ENCODE assay signal across 22 mouse cellular contexts in the genomic region with DNA sequence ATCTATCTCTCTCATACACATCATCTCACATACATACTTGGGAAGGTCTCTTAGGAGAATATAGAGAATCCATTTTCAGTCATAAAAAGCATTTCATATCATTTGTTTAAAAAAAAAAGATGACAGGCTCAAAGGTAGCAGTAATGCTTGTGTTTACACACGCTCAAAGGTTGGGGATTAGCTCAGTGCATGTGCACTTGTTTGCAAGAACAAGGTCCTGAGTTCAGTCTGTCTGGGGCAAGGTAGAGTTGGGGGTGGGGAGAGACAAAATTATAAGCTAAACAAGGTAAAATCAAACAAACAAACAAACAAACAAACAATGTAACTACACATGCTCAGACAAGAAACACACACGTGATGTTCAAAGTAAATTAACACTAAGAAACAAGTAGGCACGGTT. TPM values are rescaled to one million over a fixed set of nuclear protein-coding genes. Genes with fewer than 3 reads are reported as not detected.
DNase-seq lines count a peak whose midpoint lies in the region; ATAC-seq and TF ChIP-seq lines count a peak whose summit lies in the region.
"Had no signal": no experiment of that assay in that cellular context is flagged by ENCODE, and none has a peak within 500 bp of the region (broad histone marks: within the 10 kb centered on the region; RNA-seq: fewer than 3 reads in every experiment).

No protein-coding gene starts in this region.

- H3K4me1 ChIP-seq in heart, embryonic 10.5 days: no peaks in the 10 kb centered on the region
- H3K4me1 ChIP-seq in intestine, postnatal 0 days (replicated peaks; ENCODE audit: control insufficient read depth, insufficient read depth, low read length): peaks cover 4% of the 10 kb centered on the region; the same call in 1 of the 2 replicates
- peaks cover 3% of the 10 kb centered on the region; the same call in 1 of the 2 replicates for H3K4me1 ChIP-seq in liver, embryonic 16.5 days (ENCODE audit: control insufficient read depth, low read depth, low read length)
- no peaks in the 10 kb centered on the region for H3K4me1 ChIP-seq in stomach, postnatal 0 days (replicated peaks; ENCODE audit: control insufficient read depth, insufficient read depth)
- H3K4me1 ChIP-seq in midbrain, postnatal 0 days (ENCODE audit: insufficient read depth, low read length): no peaks in the 10 kb centered on the region
- H3K4me1 ChIP-seq: embryonic facial prominence, embryonic 15.5 days; forebrain, embryonic 10.5 days; hindbrain, embryonic 12.5 days had no signal

- no peaks in the 10 kb centered on the region for H3K9me3 ChIP-seq in heart, embryonic 10.5 days
- no peaks in the 10 kb centered on the region for H3K9me3 ChIP-seq in intestine, postnatal 0 days (ENCODE audit: control insufficient read depth)
- H3K9me3 ChIP-seq in liver, embryonic 16.5 days (replicated peaks; ENCODE audit: control insufficient read depth, low read length): no peaks in the 10 kb centered on the region
- H3K9me3 ChIP-seq in stomach, postnatal 0 days (ENCODE audit: control insufficient read depth, low read length): no peaks in the 10 kb centered on the region
- no peaks in the 10 kb centered on the region for H3K9me3 ChIP-seq in midbrain, postnatal 0 days (ENCODE audit: low read length)
- H3K9me3 ChIP-seq: embryonic facial prominence, embryonic 15.5 days; forebrain, embryonic 10.5 days; G1E; heart, embryonic 13.5 days; hindbrain, embryonic 12.5 days had no signal

- 94% methylated on average over 3 of the region's 3 CpGs for WGBS in heart, embryonic 10.5 days
- 62% methylated on average over 3 of the region's 3 CpGs for WGBS in intestine, postnatal 0 days
- WGBS in liver, embryonic 16.5 days (ENCODE audit: insufficient replicate concordance): 79% methylated on average over 3 of the region's 3 CpGs
- 81% methylated on average over 3 of the region's 3 CpGs for WGBS in stomach, postnatal 0 days
- 95% methylated on average over 3 of the region's 3 CpGs for WGBS in midbrain, postnatal 0 days

- H3K9ac ChIP-seq in intestine, postnatal 0 days (ENCODE audit: low read depth, low read length): no peak overlapping the region
- H3K9ac ChIP-seq in liver, embryonic 16.5 days (ENCODE audit: low read depth, low read length): no peak overlapping the region
- H3K9ac ChIP-seq in stomach, postnatal 0 days (ENCODE audit: low read length): no peak overlapping the region
- H3K9ac ChIP-seq in midbrain, postnatal 0 days (replicated peaks; ENCODE audit: low read length, poor library complexity, severe bottlenecking): no peak overlapping the region
- H3K9ac ChIP-seq: embryonic facial prominence, embryonic 15.5 days; heart, embryonic 13.5 days; hindbrain, embryonic 12.5 days had no signal

- no peak for TF ChIP-seq CTCF in intestine, postnatal 0 days (IDR thresholded peaks at IDR 0.05; ENCODE audit: low read depth)
- TF ChIP-seq CTCF in stomach, postnatal 0 days (IDR thresholded peaks at IDR 0.05; ENCODE audit: low read depth): no peak
- TF ChIP-seq CTCF in midbrain, postnatal 0 days (IDR thresholded peaks at IDR 0.05): no peak

- H3K27ac ChIP-seq in heart, embryonic 10.5 days: no peak overlapping the region
- peak overlapping the region; percentile 77 for H3K27ac ChIP-seq in intestine, postnatal 0 days (ENCODE audit: low read depth, low read length)
- peak overlapping the region; percentile 79 for H3K27ac ChIP-seq in liver, embryonic 16.5 days (ENCODE audit: low read length)
- H3K27ac ChIP-seq in stomach, postnatal 0 days (replicated peaks): no peak overlapping the region
- H3K27ac ChIP-seq in midbrain, postnatal 0 days (ENCODE audit: low read depth, low read length): no peak overlapping the region
- H3K27ac ChIP-seq: embryonic facial prominence, embryonic 15.5 days; forebrain, embryonic 10.5 days; heart, embryonic 13.5 days; hindbrain, embryonic 12.5 days had no signal

- no peak for TF ChIP-seq EP300 in stomach, postnatal 0 days (optimal IDR thresholded peaks at IDR 0.05)

- H3K4me3 ChIP-seq in heart, embryonic 10.5 days: no peak overlapping the region
- H3K4me3 ChIP-seq in intestine, postnatal 0 days (ENCODE audit: low read depth, low read length): no peak overlapping the region
- H3K4me3 ChIP-seq in liver, embryonic 16.5 days (ENCODE audit: low read depth, low read length): no peak overlapping the region
- H3K4me3 ChIP-seq in stomach, postnatal 0 days (ENCODE audit: low read depth, low read length): no peak overlapping the region
- no peak overlapping the region for H3K4me3 ChIP-seq in midbrain, postnatal 0 days (ENCODE audit: low read depth, low read length)
- H3K4me3 ChIP-seq: embryonic facial prominence, embryonic 15.5 days; erythroblast, embryonic 14.5 days; forebrain, embryonic 10.5 days; heart, embryonic 13.5 days; hindbrain, embryonic 12.5 days had no signal

- no peak overlapping the region for H3K4me2 ChIP-seq in intestine, postnatal 0 days (replicated peaks; ENCODE audit: low read depth)
- no peak overlapping the region for H3K4me2 ChIP-seq in liver, embryonic 16.5 days (ENCODE audit: low read depth, low read length)
- H3K4me2 ChIP-seq in stomach, postnatal 0 days (replicated peaks; ENCODE audit: low read depth): no peak overlapping the region
- no peak overlapping the region for H3K4me2 ChIP-seq in midbrain, postnatal 0 days (ENCODE audit: low read depth, low read length, poor library complexity, severe bottlenecking)
- H3K4me2 ChIP-seq: embryonic facial prominence, embryonic 15.5 days; heart, embryonic 13.5 days; hindbrain, embryonic 12.5 days had no signal

- DNase-seq in heart, adult 11 months: peak; percentile 61
- no peak for DNase-seq in heart, embryonic 10.5 days (ENCODE audit: low spot score)
- DNase-seq in stomach, postnatal 0 days (ENCODE audit: low spot score): no peak
- DNase-seq in gastrocnemius, adult 8-10 months (ENCODE audit: low spot score in 2 of 2): no peak
- no peak for DNase-seq in cerebellum, postnatal 25 days
- no peak for DNase-seq in midbrain, postnatal 0 days (ENCODE audit: low spot score)
- DNase-seq: B cell, adult 2 months; cerebellum, adult 18-20 months; cerebellum, adult 9-11 months; gastrocnemius, postnatal 10 days; heart, postnatal 36 days had no signal

- no peaks in the 10 kb centered on the region for H3K36me3 ChIP-seq in heart, embryonic 10.5 days
- no peaks in the 10 kb centered on the region for H3K36me3 ChIP-seq in intestine, postnatal 0 days (ENCODE audit: control insufficient read depth, insufficient read depth)
- H3K36me3 ChIP-seq in liver, embryonic 16.5 days (ENCODE audit: control insufficient read depth, insufficient read depth): no peaks in the 10 kb centered on the region; the same call in 1 of the 2 replicates
- H3K36me3 ChIP-seq in stomach, postnatal 0 days (ENCODE audit: control insufficient read depth, insufficient read depth, low read length): no peaks in the 10 kb centered on the region
- H3K36me3 ChIP-seq in midbrain, postnatal 0 days (ENCODE audit: insufficient read depth, low read length): no peaks in the 10 kb centered on the region
- H3K36me3 ChIP-seq: embryonic facial prominence, embryonic 15.5 days; forebrain, embryonic 10.5 days; heart, embryonic 13.5 days; hindbrain, embryonic 12.5 days had no signal

- H3K27me3 ChIP-seq in heart, embryonic 10.5 days (ENCODE audit: insufficient read depth, poor library complexity, severe bottlenecking): no peaks in the 10 kb centered on the region
- H3K27me3 ChIP-seq in intestine, postnatal 0 days (replicated peaks; ENCODE audit: control insufficient read depth, insufficient read depth, low read length): no peaks in the 10 kb centered on the region
- no peaks in the 10 kb centered on the region for H3K27me3 ChIP-seq in liver, embryonic 16.5 days (ENCODE audit: control insufficient read depth, insufficient read depth, low read depth, low read length)
- H3K27me3 ChIP-seq in stomach, postnatal 0 days (ENCODE audit: control insufficient read depth, insufficient read depth, low read length): no peaks in the 10 kb centered on the region
- H3K27me3 ChIP-seq in midbrain, postnatal 0 days (ENCODE audit: insufficient read depth, low read length): no peaks in the 10 kb centered on the region
- H3K27me3 ChIP-seq: embryonic facial prominence, embryonic 15.5 days; heart, embryonic 13.5 days; hindbrain, embryonic 12.5 days had no signal

- peak; percentile 86 for ATAC-seq in intestine, postnatal 0 days
- peak; percentile 48 for ATAC-seq in liver, embryonic 16.5 days (ENCODE audit: low read depth)
- 0 out of 2 replicates have a peak, but pooled peaks have one; percentile 60 for ATAC-seq in stomach, postnatal 0 days (ENCODE audit: low FRiP score, low TSS enrichment)
- no peak for ATAC-seq in midbrain, postnatal 0 days (ENCODE audit: low FRiP score)
- ATAC-seq: CD4-positive, CD25-positive, alpha-beta regulatory T cell, adult 4 months; forebrain, embryonic 14.5 days; hindbrain, embryonic 16.5 days had no signal

RNA-seq across cellular contexts. Expression of a gene that starts 8.9 kb away (rescaled TPM):
- 30.5 and 32.1 TPM in 2 replicates for polyA plus RNA-seq in heart, embryonic 10.5 days (2016; fragmentation: Nextera tagmentation; extraction: Ambion mirVana)
- 17.9 and 20.4 TPM in 2 replicates for polyA plus RNA-seq in intestine, postnatal 0 days (2015; fragmentation: Nextera tagmentation; extraction: Ambion mirVana)
- polyA plus RNA-seq in liver, embryonic 16.5 days (2015; fragmentation: Nextera tagmentation; extraction: Ambion mirVana): 37.1 and 39.3 TPM in 2 replicates
- polyA plus RNA-seq in stomach, postnatal 0 days (2015; fragmentation: Nextera tagmentation; extraction: Ambion mirVana): 26.4 and 29.0 TPM in 2 replicates
- total RNA-seq in gastrocnemius, adult 8-10 months (2022): 10 to 100 TPM; 43.8 to 67.3 (median 46.9) TPM
- 43.9 and 67.2 TPM in 2 replicates for total RNA-seq in midbrain, postnatal 0 days (2014; rRNA removed)
- polyA plus RNA-seq in midbrain, postnatal 0 days (2015; fragmentation: Nextera tagmentation; extraction: Ambion mirVana): 47.1 and 50.3 TPM in 2 replicates

RNA-seq across cellular contexts. Expression of a gene that starts 9.0 kb away (rescaled TPM):
- polyA plus RNA-seq in heart, embryonic 10.5 days (2016; fragmentation: Nextera tagmentation; extraction: Ambion mirVana): 179 and 249 TPM in 2 replicates
- polyA plus RNA-seq in intestine, postnatal 0 days (2015; fragmentation: Nextera tagmentation; extraction: Ambion mirVana): 60.6 and 64.8 TPM in 2 replicates
- polyA plus RNA-seq in liver, embryonic 16.5 days (2015; fragmentation: Nextera tagmentation; extraction: Ambion mirVana): 53.0 and 58.0 TPM in 2 replicates
- polyA plus RNA-seq in stomach, postnatal 0 days (2015; fragmentation: Nextera tagmentation; extraction: Ambion mirVana): 60.2 and 60.5 TPM in 2 replicates
- 10 to 100 TPM; 20.1 to 27.7 (median 21.3) TPM for total RNA-seq in gastrocnemius, adult 8-10 months (2022)
- 183 and 237 TPM in 2 replicates for total RNA-seq in midbrain, postnatal 0 days (2014; rRNA removed)
- polyA plus RNA-seq in midbrain, postnatal 0 days (2015; fragmentation: Nextera tagmentation; extraction: Ambion mirVana): 94.6 and 127 TPM in 2 replicates

RNA-seq across cellular contexts. Expression of a gene that starts 35.2 kb away (rescaled TPM):
- polyA plus RNA-seq in heart, embryonic 10.5 days (2016; fragmentation: Nextera tagmentation; extraction: Ambion mirVana): 4.2 and 10.8 TPM in 2 replicates
- 222 and 243 TPM in 2 replicates for polyA plus RNA-seq in intestine, postnatal 0 days (2015; fragmentation: Nextera tagmentation; extraction: Ambion mirVana)
- 17.8 and 19.7 TPM in 2 replicates for polyA plus RNA-seq in liver, embryonic 16.5 days (2015; fragmentation: Nextera tagmentation; extraction: Ambion mirVana)
- polyA plus RNA-seq in stomach, postnatal 0 days (2015; fragmentation: Nextera tagmentation; extraction: Ambion mirVana): 76.1 and 82.5 TPM in 2 replicates
- under 1 TPM in 3 of 4 experiments, not detected in 1; 0.36 to 0.70 (median 0.68) TPM for total RNA-seq in gastrocnemius, adult 8-10 months (2022)
- 13.0 and 21.1 TPM in 2 replicates for total RNA-seq in midbrain, postnatal 0 days (2014; rRNA removed)
- polyA plus RNA-seq in midbrain, postnatal 0 days (2015; fragmentation: Nextera tagmentation; extraction: Ambion mirVana): 10.3 and 12.8 TPM in 2 replicates
- polyA plus RNA-seq: CD4-positive, CD25-positive, alpha-beta regulatory T cell, adult 4 months; erythroblast, embryonic 14.5 days; G1E had no signal

Comparison
In these comparisons a context has a peak if more than half of its experiments do, and no peak if none do; other contexts are left out.
1. H3K27ac ChIP-seq: peak in intestine, postnatal 0 days (single experiment) and liver, embryonic 16.5 days (single experiment); none in heart, embryonic 10.5 days (single experiment), stomach, postnatal 0 days (single experiment) and midbrain, postnatal 0 days (single experiment).